Mouse (Mus musculus): Measurements from ENCODE around the gene Ddx39.

GRCm38 (mm10) chr8:83742968-83743367 is 28.0 kb downstream of the Ddx39 start:
- TF ChIP-seq CTCF (IDR thresholded peaks at IDR 0.05; ENCODE audit: low read depth) (no peak), EP300 (IDR thresholded peaks at IDR 0.05; ENCODE audit: low read depth) (no peak)

Measured in heart, postnatal 0 days (tissue).